Mouse (Mus musculus) hematopoietic stem cell, adult 5-6 weeks (primary cell): ENCODE data around the gene Spp2. TPM values are rescaled to one million over a fixed set of nuclear protein-coding genes. Genes with fewer than 3 reads are reported as not detected.
A peak's percentile ranks its signal among the peaks of the same experiment; 100 is the strongest.

Experiments used
- ATAC-seq, 2 experiments: fragments of 125-278 bp in 1 of 2; replicated peaks in 1 of 2; 2 replicates each; pipeline ENCODE4 v1.8.0; 2016 to 2017; ENCODE audit warnings: inconsistent platforms in 2 of 2, mild to moderate bottlenecking in 2 of 2, moderate number of reproducible peaks in 2 of 2, low read depth in 1 of 2, moderate TSS enrichment in 1 of 2; ENCODE audit not compliant: low FRiP score in 2 of 2, poor library complexity in 2 of 2, severe bottlenecking in 2 of 2, insufficient read depth in 1 of 2, low TSS enrichment in 1 of 2
- total RNA-seq: library from RNA; stranded (forward); fragments of 172-1452, 232-1000 nt; gene quantifications from 2 replicates; pipeline ENCODE4 v1.2.3, GENCODE M21; 2017

Spp2 gene
- total RNA-seq, 1 experiment from 2014 or later: not detected

- no peak for ATAC-seq
Measured at GRCm38 (mm10) chr1:88459196-88459595, 52.4 kb downstream of the Spp2 start.

GRCm38 (mm10) chr1:88459655-88460054 lies 52.9 kb downstream of the Spp2 start:
- no peak for ATAC-seq

- ATAC-seq: no peak
Measured at GRCm38 (mm10) chr1:88461096-88461495, 54.3 kb downstream of the Spp2 start.

- ATAC-seq: peak; percentile 76 to 83
Measured at GRCm38 (mm10) chr1:88462484-88462883, 55.7 kb downstream of the Spp2 start.

- ATAC-seq: no peak
Measured at GRCm38 (mm10) chr1:88463241-88463640, 56.5 kb downstream of the Spp2 start.

DNA sequence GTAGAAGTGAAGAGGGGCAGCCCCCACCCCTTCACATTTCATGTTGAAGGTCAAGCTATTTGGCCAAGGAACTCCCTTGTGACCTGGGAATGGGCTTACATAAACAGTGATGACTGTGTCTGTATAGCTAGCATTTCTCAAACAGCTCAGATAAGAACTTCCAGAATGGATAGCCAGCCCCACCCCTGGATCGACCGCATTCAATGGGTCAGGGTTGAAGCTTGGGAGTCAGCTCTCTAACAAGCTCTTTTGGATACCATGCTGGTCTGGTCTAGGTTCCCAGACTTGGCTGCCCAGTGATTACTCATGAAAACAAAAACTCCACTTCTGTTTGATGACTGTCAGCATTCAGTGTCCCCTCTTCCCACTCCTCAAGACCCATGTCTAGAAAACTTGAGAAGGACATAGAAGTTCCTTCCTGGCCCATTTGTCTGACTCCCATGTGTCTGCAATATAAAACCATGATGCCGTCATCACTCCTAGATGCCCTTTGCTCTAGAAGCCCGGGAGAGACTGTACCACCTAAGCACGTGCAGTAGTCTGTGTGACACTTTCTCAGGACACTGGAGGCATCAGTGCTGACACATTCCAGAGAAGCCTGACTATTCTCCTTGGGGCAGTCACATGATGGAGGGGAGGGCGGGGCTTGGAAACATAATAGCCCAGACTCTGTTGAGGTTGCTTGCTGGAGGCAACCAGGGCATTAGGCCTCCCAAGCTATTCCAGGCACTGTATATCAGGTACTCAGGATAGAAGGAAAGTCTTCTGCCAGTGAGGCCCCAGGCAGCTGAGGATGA lies 57.5 kb downstream of the Spp2 start:
- ATAC-seq: no peak

- peak; percentile 59 to 67 for ATAC-seq
Measured at GRCm38 (mm10) chr1:88465722-88466121, 59.0 kb downstream of the Spp2 start.

- ATAC-seq: no peak
Measured at GRCm38 (mm10) chr1:88466325-88467064, 59.7 kb downstream of the Spp2 start.

DNA sequence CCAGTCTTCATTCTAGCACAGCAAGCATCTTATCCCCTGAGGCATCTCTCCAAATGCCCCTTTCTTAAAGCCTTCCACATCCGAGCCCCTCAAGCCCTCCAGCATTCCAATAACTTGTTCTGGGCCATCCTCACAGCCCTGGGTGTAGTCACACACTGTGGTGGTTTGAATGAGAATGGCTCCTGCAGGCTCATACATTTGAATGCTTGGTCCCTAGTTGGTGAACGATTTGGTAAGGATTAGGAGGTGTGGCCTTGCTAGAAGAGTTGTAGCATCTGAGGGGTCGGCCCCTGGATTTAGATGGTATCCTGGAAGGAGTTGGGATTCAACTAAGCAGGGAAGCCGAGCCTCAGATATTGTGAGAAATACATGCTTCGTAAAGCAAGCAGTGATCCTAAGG lies 61.1 kb downstream of the Spp2 start:
- no peak for ATAC-seq

DNA sequence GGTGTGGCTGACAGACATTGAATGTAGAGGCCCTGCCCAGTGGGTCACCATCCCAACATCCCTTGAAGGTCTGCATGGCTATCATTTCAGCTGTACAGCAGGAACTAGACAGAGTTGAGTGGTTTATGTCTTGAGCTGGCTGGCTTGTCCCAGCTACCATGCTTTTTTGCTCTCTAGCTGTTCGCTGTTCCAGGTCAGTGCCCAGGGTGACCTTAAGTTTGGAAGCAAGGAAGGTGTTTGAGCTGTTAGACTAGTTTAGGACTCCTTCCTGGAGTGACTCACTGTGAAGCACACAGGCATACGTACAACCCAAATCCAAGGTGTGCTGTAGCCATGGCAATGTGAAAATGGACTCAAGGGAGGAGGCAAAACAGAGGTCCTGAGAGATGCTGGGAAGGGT lies 61.6 kb downstream of the Spp2 start:
- ATAC-seq: no peak

DNA sequence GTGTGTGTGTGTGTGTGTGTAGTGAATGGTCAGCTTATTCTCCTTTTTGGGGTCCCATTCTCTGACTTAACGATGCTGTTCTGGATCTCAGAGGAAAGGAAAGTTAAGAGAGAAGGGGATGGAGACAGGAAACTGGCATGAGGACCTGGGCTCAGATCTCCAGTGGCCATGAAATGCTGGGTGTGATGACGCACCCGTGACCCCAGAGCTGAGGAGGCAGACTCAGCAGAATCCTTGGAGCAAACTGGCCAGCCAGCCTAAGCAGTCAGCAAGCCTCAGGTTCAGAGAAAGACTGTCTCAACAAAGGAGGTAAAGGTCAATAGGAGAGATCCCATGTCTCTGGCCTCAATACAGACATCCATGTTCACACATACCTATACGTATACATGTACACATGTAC lies 63.0 kb downstream of the Spp2 start:
- ATAC-seq: no peak

DNA sequence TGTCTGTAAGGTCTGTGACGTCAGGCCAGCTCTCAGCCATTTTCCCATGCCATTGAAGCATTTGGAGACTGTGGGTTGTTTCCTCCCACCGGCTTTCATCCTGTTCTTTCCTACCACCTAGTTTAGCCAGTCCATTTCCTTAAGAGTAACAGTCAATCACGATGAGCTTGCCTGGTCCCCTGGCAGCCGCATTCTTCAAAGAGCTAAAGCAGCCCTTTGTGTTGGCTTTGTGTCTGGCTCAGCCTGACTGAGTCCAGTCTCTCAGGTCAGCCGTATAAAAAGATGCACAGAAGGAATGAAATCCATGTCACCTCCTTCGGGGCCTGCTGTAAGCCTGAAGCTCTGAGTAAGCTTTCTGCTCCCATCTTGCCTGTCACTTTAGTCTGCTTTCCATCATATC lies 65.5 kb downstream of the Spp2 start:
- no peak for ATAC-seq

DNA sequence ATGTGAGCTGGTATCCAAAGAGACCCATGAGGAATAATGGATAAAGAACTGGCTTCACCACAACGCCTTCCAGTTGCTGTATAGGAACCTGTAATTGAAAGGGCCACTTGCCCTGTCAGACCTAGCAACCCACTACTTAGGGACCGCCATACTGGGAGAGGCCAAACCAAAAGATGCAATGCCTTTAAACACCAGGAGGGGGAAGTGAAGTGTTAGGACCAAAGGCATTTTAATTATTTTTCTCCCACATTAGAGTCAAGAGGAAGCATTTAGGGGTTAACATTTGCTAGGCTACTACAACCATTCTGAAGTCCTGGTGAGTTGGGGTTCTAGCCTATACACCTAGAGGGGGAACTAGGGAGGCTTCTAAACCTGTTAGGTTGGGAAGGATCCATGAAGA lies 67.1 kb downstream of the Spp2 start:
- peak; percentile 33; a peak in 1 of 4 replicates for ATAC-seq

DNA sequence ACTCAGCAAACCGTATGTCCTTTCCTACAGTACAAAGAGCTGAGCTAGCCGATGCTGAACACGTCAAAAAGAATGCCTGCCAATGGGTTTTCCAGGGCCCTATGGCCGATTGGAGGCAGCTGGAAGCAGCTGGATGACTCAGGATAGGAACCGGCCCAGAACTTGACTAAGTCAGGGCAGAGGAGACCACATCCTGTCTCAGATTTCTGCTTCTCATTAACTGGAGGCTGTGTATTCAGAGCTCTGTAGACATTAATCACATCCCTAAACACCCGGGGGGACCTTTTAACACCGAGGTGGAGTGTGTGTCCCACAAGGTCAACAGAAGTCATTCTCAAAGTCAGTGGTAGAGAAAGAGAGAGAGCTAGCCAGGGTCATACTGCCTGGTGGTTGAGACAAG lies 67.8 kb downstream of the Spp2 start:
- ATAC-seq: peak; percentile 69 to 72

DNA sequence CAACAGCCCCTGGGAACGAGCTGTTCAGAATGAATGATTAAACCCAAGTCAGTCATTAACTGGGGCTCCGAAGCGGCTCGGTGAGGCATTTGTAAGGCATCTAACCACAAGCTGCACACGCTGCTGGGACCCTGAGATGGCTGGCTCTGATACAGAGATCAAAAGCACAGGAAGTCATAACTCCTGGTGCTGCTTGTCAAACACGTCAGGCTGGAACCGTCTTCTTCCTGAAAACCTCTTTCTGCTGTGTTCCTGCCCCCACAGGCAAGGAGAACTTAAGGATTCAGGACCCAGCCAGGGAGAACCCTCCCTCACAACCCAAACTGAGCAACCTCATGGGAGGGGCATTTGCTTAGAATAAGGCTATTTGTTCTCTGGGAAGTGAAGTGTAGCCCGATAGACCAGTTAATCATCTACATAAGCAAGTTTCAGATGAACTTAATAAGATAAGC lies 68.8 kb downstream of the Spp2 start:
- peak; percentile 42 to 43 for ATAC-seq
